Mouse (Mus musculus) brain, embryonic 14.5 days (tissue): ENCODE measurements at regions not wholly inside any gene's neighbourhood (a gene's known extent, or its start where the extent isn't known, plus 50 kb on each side); places are given as distances from the start of the nearest gene placed in this dataset.

Experiments
- CTCF ChIP-seq: fragments of 200-500 bp; IDR thresholded peaks from 2 replicates; pipeline ENCODE4 v1.5.1; 2012; ENCODE audit warnings: inconsistent platforms, mild to moderate bottlenecking, moderate library complexity, borderline replicate concordance; ENCODE audit not compliant: insufficient read depth, insufficient read length; ENCODE audit errors: extremely low read depth
- POLR2A ChIP-seq: fragments of 200-500 bp; IDR thresholded peaks from 2 replicates; pipeline ENCODE4 v1.6.1; 2012; ENCODE audit warnings: mild to moderate bottlenecking, inconsistent platforms, borderline replicate concordance; ENCODE audit not compliant: poor library complexity, insufficient read depth, insufficient read length, severe bottlenecking; ENCODE audit errors: extremely low read depth

DNA sequence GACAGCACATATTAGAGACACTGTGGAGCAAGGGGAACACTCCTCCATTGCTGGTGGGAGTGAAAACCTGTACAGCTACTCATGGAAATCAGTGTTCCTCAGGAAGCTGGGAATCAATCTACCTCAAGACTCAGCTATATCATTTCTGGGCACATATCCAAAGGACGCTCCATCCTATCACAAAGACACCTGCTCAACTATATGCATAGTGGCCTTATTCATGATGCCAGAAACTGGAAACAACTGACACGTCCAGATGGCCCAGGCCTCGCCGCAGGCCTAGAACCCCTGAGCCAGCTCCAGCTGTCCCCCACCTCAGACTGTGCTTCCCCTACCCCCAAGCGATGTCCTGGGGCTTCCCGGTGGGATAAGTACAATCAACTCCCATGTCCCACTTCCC, 116.3 kb upstream of the Bach2 start:
- no peak for TF ChIP-seq CTCF
- TF ChIP-seq POLR2A: no peak
